Mouse (Mus musculus): ENCODE results near the gene Rfc2. TPM values are rescaled to one million over a fixed set of nuclear protein-coding genes. Genes with fewer than 3 reads are reported as not detected.

The Rfc2 gene
- 9.1 and 35.0 TPM in 2 replicates for polyA plus RNA-seq (2012; ENCODE audit: insufficient read depth, low replicate concordance)

DNA sequence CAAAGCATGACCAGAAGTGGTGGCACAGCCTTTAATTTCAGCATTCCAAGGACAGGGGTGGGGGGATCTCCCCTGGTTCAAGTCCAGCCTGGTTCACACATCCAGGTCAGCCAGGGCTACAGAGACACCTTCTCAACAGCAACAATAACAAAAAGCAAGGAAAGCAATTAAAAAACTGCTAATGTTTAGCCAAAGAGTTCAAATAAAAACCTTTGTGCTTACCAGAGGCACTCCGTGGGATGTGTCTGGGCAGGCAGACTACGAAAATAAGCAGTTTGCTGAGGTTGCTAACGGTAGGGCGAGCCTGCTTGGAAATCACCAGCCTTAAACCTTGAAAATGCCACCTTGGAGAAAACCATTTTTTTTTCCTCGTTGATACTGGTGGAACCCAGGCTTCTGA, at the start of gene Rfc2:
Rfc2 (plus strand) TSS at position 221 of the 400 bp plus-strand sequence.
- H3K36me3 ChIP-seq (replicated peaks; ENCODE audit: low read length), result peaks cover 12% of the 10 kb centered on the region
- TF ChIP-seq FLI1 (IDR thresholded peaks at IDR 0.05; ENCODE audit: low read length) (no peak), GATA1 (IDR thresholded peaks at IDR 0.05; ENCODE audit: borderline replicate concordance, low read length) (no peak)
- peak within 1 kb of the TSS; percentile 65 for H3K4me3 ChIP-seq (replicated peaks)
- H3K9me3 ChIP-seq, result no peaks in the 10 kb centered on the region
- no peaks in the 10 kb centered on the region for H3K27me3 ChIP-seq (replicated peaks)
- H3K4me1 ChIP-seq, result peaks cover 43% of the 10 kb centered on the region

DNA sequence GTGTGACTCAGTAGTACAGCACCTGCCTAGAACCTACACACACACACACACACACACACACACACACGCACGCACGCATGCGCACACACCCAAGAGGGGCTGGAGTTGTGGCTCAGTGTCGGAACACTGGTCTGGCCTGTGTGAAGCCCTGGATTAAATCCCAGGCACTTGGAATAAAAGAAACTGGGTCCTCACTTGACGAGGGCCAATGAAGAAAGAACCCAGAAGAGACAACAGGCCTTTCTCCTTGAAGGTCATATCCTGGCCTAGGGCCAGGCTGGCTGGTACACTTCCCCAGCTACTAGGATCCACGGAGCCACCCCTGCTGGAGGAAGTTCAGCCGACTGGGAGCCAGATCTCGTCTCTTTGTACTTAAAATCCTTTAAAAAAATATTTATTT, 49.6 kb upstream of the Rfc2 start:
- H3K27me3 ChIP-seq (replicated peaks), result no peaks in the 10 kb centered on the region
- H3K4me1 ChIP-seq, result peaks cover 67% of the 10 kb centered on the region
- H3K4me3 ChIP-seq (replicated peaks), result no peak overlapping the region
- TF ChIP-seq FLI1 (IDR thresholded peaks at IDR 0.05; ENCODE audit: low read length) (no peak), GATA1 (IDR thresholded peaks at IDR 0.05; ENCODE audit: borderline replicate concordance, low read length) (no peak)
- no peaks in the 10 kb centered on the region for H3K9me3 ChIP-seq
- peaks cover 73% of the 10 kb centered on the region for H3K36me3 ChIP-seq (replicated peaks; ENCODE audit: low read length)

DNA sequence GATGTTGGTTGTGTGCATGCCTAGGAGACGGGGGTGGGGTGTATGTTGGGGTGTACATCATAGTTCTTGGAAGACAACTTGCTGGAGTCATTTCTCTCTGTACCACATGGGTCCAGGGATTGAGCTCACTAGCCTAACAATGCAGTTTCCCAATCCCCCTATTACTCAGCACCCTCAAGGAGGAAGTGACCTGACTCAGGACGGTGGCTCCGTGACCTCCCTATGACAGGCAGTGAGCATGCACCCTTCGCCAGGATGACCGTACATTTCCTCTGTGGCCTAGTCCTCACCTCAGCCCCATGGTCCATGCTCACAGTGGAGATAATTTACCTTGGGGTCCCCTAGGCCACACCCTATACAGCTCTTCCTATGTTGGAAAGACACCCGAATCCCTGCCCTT, 48.7 kb upstream of the Rfc2 start:
- no peak for TF ChIP-seq GATA1 (IDR thresholded peaks at IDR 0.05; ENCODE audit: borderline replicate concordance, low read length)
- no peak for TF ChIP-seq FLI1 (IDR thresholded peaks at IDR 0.05; ENCODE audit: low read length)
- peaks cover 76% of the 10 kb centered on the region for H3K4me1 ChIP-seq
- peak overlapping the region; percentile 33 for H3K4me3 ChIP-seq (replicated peaks)
- H3K9me3 ChIP-seq, result no peaks in the 10 kb centered on the region
- H3K36me3 ChIP-seq (replicated peaks; ENCODE audit: low read length), result peaks cover 74% of the 10 kb centered on the region
- H3K27me3 ChIP-seq (replicated peaks), result no peaks in the 10 kb centered on the region

DNA sequence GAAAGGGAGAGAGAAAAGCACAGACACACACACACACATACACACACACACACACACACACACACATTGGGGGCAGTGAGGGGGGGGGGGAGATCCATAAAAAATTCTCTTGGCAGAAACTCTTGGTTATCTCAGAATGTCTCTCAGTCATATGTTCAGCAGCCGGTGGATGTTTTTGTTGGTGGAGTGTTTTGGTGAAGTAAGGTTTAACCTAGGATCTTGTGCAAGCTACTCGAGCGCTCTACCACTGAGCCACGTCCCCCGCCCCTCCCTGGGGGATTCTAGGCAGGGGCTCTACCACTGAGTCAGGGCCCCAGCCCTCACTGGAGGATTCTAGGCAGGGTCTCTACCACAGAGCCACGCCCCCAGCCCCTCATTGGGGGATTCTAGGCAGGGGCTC, 45.1 kb upstream of the Rfc2 start:
- TF ChIP-seq FLI1 (IDR thresholded peaks at IDR 0.05; ENCODE audit: low read length), result no peak
- TF ChIP-seq GATA1 (IDR thresholded peaks at IDR 0.05; ENCODE audit: borderline replicate concordance, low read length), result no peak
- Histone ChIP-seq H3K4me3 (replicated peaks) (no peak overlapping the region), H3K36me3 (replicated peaks; ENCODE audit: low read length) (peaks cover 70% of the 10 kb centered on the region), H3K27me3 (replicated peaks) (no peaks in the 10 kb centered on the region), H3K4me1 (peaks cover 82% of the 10 kb centered on the region), H3K9me3 (peaks cover 8% of the 10 kb centered on the region)

DNA sequence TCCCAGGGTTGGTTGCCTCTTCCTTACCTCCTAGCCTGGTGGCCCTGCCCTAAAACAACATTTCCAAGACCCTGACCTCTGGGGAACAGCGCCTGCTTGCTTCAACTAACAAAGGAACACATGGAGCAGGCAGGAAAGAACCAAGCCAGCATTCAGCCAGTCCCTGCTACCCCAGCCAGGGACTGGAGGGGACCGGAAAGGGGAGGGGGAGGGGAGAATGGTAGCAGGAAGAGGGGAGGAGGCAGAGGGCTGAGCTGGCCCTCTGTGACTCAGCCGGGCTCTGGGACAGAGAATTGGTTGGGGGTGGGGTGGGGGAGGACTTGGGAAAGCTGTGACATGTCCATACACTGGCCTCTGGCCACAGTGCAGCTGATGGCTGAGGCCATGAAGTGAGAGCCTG, 41.3 kb upstream of the Rfc2 start:
- Histone ChIP-seq H3K36me3 (replicated peaks; ENCODE audit: low read length) (peaks cover 51% of the 10 kb centered on the region), H3K27me3 (replicated peaks) (no peaks in the 10 kb centered on the region), H3K9me3 (peaks cover 8% of the 10 kb centered on the region), H3K4me1 (peaks cover 64% of the 10 kb centered on the region), H3K4me3 (replicated peaks) (peak overlapping the region; percentile 77)
- 0 out of 2 replicates have a peak, but pooled peaks have one; percentile 4 for TF ChIP-seq FLI1 (IDR thresholded peaks at IDR 0.05; ENCODE audit: low read length)
- TF ChIP-seq GATA1 (IDR thresholded peaks at IDR 0.05; ENCODE audit: borderline replicate concordance, low read length), result no peak

DNA sequence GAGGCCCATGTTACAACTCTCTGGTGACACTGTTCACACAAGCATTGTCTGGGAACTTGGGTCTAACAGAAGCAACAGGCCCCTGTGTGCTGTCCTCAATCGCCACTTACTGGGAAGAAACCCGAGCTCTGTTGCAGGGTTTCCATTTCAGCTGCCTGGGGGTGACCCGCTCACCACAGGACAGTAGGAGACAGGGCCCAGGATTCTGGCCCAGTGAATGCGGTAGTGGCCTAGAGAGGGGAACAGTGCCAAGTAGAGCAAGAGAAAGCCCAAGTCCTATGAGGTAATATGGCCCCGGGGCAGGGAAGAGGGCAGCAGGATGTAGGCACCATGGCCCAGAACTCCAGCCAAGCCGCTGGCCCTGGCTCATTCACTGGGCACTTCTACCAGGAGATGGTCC, 40.3 kb upstream of the Rfc2 start:
- no peak for TF ChIP-seq GATA1 (IDR thresholded peaks at IDR 0.05; ENCODE audit: borderline replicate concordance, low read length)
- TF ChIP-seq FLI1 (IDR thresholded peaks at IDR 0.05; ENCODE audit: low read length), result no peak
- Histone ChIP-seq H3K4me3 (replicated peaks) (no peak overlapping the region), H3K36me3 (replicated peaks; ENCODE audit: low read length) (peaks cover 46% of the 10 kb centered on the region), H3K9me3 (peaks cover 8% of the 10 kb centered on the region), H3K4me1 (peaks cover 60% of the 10 kb centered on the region), H3K27me3 (replicated peaks) (no peaks in the 10 kb centered on the region)

DNA sequence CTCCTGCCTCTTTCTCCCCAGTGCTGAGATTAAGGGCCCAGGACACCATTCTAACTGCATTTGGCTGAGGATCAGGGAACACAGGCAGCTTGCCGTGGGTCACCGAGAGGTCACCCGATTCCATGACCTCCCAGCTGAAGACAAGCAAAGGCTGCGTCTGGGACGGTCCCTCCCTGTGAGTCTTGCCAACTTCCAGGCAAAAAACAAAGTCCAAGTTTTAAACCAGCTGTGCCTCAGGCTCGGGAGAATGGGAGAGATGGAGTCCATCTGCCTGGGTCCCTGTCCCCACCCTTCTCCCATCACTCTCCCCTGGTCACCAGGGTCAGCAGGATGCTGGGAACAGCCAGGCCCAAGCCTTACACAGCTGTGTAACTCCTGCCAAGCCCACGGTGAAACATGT, 39.5 kb upstream of the Rfc2 start:
- Histone ChIP-seq H3K27me3 (replicated peaks) (no peaks in the 10 kb centered on the region), H3K9me3 (peaks cover 8% of the 10 kb centered on the region), H3K4me3 (replicated peaks) (no peak overlapping the region), H3K4me1 (peaks cover 63% of the 10 kb centered on the region), H3K36me3 (replicated peaks; ENCODE audit: low read length) (peaks cover 53% of the 10 kb centered on the region)
- no peak for TF ChIP-seq FLI1 (IDR thresholded peaks at IDR 0.05; ENCODE audit: low read length)
- no peak for TF ChIP-seq GATA1 (IDR thresholded peaks at IDR 0.05; ENCODE audit: borderline replicate concordance, low read length)

DNA sequence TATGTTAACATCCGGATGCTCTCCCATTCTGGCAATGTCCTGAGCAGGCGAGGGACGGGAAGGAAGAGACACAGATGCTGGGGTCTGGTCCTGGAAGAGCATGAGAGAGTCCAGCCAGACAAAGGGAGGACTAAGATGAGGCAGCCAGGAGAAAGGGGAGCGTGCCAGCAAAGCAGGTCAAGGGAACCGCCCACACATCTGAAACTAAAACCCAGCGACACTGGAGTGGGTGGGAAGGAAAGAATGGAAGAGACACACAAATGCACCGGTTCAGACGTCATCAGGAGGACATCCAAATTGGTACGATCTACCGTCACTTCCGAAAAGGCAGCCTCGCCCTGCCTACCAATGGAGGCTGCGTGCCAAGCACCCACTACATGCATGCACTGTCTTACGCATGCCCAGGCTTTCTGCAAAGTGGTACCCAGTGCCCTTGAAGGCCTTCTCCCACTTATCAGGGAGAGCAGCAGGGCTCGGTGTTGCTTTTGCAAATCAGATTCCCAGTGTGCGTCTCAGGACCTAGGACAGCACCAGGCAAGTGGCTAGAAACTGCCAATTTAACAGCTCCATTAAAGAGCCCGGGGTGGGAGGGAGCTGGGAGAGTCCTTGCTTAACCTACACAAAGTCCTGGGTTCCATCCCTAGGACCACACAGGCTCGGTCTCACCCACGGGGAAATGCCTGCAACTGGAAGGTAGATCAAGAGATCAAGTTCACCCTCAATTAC, 36.5 kb upstream of the Rfc2 start:
- peaks cover 31% of the 10 kb centered on the region for H3K36me3 ChIP-seq (replicated peaks; ENCODE audit: low read length)
- peaks cover 67% of the 10 kb centered on the region for H3K4me1 ChIP-seq
- no peaks in the 10 kb centered on the region for H3K9me3 ChIP-seq
- H3K4me3 ChIP-seq (replicated peaks), result peak overlapping the region; percentile 26
- no peaks in the 10 kb centered on the region for H3K27me3 ChIP-seq (replicated peaks)
- TF ChIP-seq FLI1 (IDR thresholded peaks at IDR 0.05; ENCODE audit: low read length), result no peak
- no peak for TF ChIP-seq GATA1 (IDR thresholded peaks at IDR 0.05; ENCODE audit: borderline replicate concordance, low read length)

DNA sequence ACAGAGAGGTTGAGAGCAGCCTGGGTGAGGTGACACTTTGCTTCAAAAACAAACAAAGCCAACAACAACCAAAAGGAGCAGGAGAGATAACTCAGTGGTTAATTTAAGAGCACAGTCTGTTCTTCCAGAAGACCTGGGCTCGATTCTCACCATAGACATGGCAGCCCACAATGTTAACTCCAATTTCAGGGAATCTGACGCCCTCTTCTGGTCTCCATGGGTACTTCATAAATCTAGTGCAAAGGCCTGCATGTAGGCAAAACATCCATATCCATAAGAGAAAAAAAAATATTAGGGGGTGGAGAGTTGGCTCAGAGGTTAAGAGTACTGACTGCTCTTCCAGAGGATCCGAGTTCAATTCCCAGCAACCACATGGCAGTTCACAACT, 35.9 kb upstream of the Rfc2 start:
- Histone ChIP-seq H3K36me3 (replicated peaks; ENCODE audit: low read length) (peaks cover 31% of the 10 kb centered on the region), H3K9me3 (no peaks in the 10 kb centered on the region), H3K4me1 (peaks cover 67% of the 10 kb centered on the region), H3K27me3 (replicated peaks) (no peaks in the 10 kb centered on the region), H3K4me3 (replicated peaks) (no peak overlapping the region)
- no peak for TF ChIP-seq GATA1 (IDR thresholded peaks at IDR 0.05; ENCODE audit: borderline replicate concordance, low read length)
- TF ChIP-seq FLI1 (IDR thresholded peaks at IDR 0.05; ENCODE audit: low read length), result no peak

DNA sequence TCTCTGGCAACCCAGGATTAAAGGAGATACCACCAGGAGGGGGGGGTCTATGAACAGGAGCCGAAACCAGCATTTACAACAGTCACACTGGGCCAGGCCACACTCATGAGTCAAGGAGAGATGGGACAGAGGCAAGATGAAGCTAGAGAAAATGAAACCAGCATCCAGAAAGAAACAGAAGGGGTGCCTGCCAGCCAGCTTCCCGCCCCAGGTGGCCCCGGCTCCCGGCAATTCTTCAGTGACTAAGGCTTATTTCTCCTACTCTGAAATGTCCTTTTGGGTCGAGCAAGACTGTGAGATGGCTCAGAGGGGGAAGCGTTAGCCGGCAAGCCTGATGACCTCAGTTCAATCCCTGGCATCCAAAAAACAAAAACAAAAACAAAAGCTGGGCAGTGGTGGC, 34.4 kb upstream of the Rfc2 start:
- Histone ChIP-seq H3K9me3 (no peaks in the 10 kb centered on the region), H3K4me1 (peaks cover 68% of the 10 kb centered on the region), H3K4me3 (replicated peaks) (no peak overlapping the region), H3K36me3 (replicated peaks; ENCODE audit: low read length) (peaks cover 21% of the 10 kb centered on the region), H3K27me3 (replicated peaks) (no peaks in the 10 kb centered on the region)
- TF ChIP-seq GATA1 (IDR thresholded peaks at IDR 0.05; ENCODE audit: borderline replicate concordance, low read length), result no peak
- TF ChIP-seq FLI1 (IDR thresholded peaks at IDR 0.05; ENCODE audit: low read length), result no peak

Measured in megakaryocyte, embryonic 14.5 days (primary cell).